Mouse (Mus musculus): ENCODE measurements at regions not wholly inside any gene's neighbourhood (a gene's known extent, or its start where the extent isn't known, plus 50 kb on each side); places are given as distances from the start of the nearest gene placed in this dataset.

GRCm38 (mm10) chr13:72735916-72736315 is 107.3 kb downstream of the Irx2 start:
- H3K4me1 ChIP-seq (ENCODE audit: insufficient read depth, low read length) = no peaks in the 10 kb centered on the region
- ATAC-seq (ENCODE audit: low FRiP score, low TSS enrichment) = no peak
- H3K27ac ChIP-seq (ENCODE audit: low read length) = no peak overlapping the region
- peaks cover 3% of the 10 kb centered on the region; the same call in 1 of the 2 replicates for H3K27me3 ChIP-seq (ENCODE audit: insufficient read depth, low read length)
- H3K9ac ChIP-seq (replicated peaks; ENCODE audit: low read length) = no peak overlapping the region
- no peak overlapping the region for H3K4me2 ChIP-seq (replicated peaks; ENCODE audit: low read depth, low read length)
- 67% methylated on average over 8 of the region's 8 CpGs for WGBS
- H3K9me3 ChIP-seq (ENCODE audit: low read length) = no peaks in the 10 kb centered on the region
- H3K4me3 ChIP-seq (ENCODE audit: low read length) = no peak overlapping the region
- no peaks in the 10 kb centered on the region for H3K36me3 ChIP-seq (ENCODE audit: insufficient read depth, low read length)

- H3K27me3 ChIP-seq (ENCODE audit: insufficient read depth, low read length) = 0 out of 2 replicates have a peak, but pooled peaks cover 3% of the 10 kb centered on the region
- no peak overlapping the region for H3K9ac ChIP-seq (replicated peaks; ENCODE audit: low read length)
- H3K4me2 ChIP-seq (replicated peaks; ENCODE audit: low read depth, low read length) = no peak overlapping the region
- H3K27ac ChIP-seq (ENCODE audit: low read length) = no peak overlapping the region
- H3K4me3 ChIP-seq (ENCODE audit: low read length) = no peak overlapping the region
- ATAC-seq (ENCODE audit: low FRiP score, low TSS enrichment) = no peak
- no peaks in the 10 kb centered on the region for H3K9me3 ChIP-seq (ENCODE audit: low read length)
- WGBS = 73% methylated on average over 8 of the region's 8 CpGs
- H3K36me3 ChIP-seq (ENCODE audit: insufficient read depth, low read length) = no peaks in the 10 kb centered on the region
- no peaks in the 10 kb centered on the region for H3K4me1 ChIP-seq (ENCODE audit: insufficient read depth, low read length)
These were observed 108.4 kb downstream of the Irx2 start for GRCm38 (mm10) chr13:72736992-72737391.

GRCm38 (mm10) chr13:72747187-72747586 is 118.6 kb downstream of the Irx2 start:
- WGBS = 83% methylated on average over 3 of the region's 3 CpGs

GRCm38 (mm10) chr13:72755036-72755435 is 126.4 kb downstream of the Irx2 start:
- no peaks in the 10 kb centered on the region for H3K27me3 ChIP-seq (ENCODE audit: insufficient read depth, low read length)
- H3K9ac ChIP-seq (replicated peaks; ENCODE audit: low read length) = no peak overlapping the region
- H3K4me2 ChIP-seq (replicated peaks; ENCODE audit: low read depth, low read length) = no peak overlapping the region
- H3K4me1 ChIP-seq (ENCODE audit: insufficient read depth, low read length) = no peaks in the 10 kb centered on the region
- no peak overlapping the region for H3K27ac ChIP-seq (ENCODE audit: low read length)
- H3K36me3 ChIP-seq (ENCODE audit: insufficient read depth, low read length) = no peaks in the 10 kb centered on the region
- no peak for ATAC-seq (ENCODE audit: low FRiP score, low TSS enrichment)
- no peaks in the 10 kb centered on the region for H3K9me3 ChIP-seq (ENCODE audit: low read length)
- 93% methylated on average over 4 of the region's 4 CpGs for WGBS
- no peak overlapping the region for H3K4me3 ChIP-seq (ENCODE audit: low read length)

More at GRCm38 (mm10) chr13:72747187-72747586, 118.6 kb downstream of the Irx2 start:
- no peak overlapping the region for H3K27ac ChIP-seq (ENCODE audit: low read length)
- no peak overlapping the region for H3K9ac ChIP-seq (replicated peaks; ENCODE audit: low read length)
- ATAC-seq (ENCODE audit: low FRiP score, low TSS enrichment) = no peak
- no peaks in the 10 kb centered on the region for H3K4me1 ChIP-seq (ENCODE audit: insufficient read depth, low read length)
- no peak overlapping the region for H3K4me3 ChIP-seq (ENCODE audit: low read length)
- H3K9me3 ChIP-seq (ENCODE audit: low read length) = no peaks in the 10 kb centered on the region
- peaks cover 4% of the 10 kb centered on the region for H3K27me3 ChIP-seq (ENCODE audit: insufficient read depth, low read length)
- H3K36me3 ChIP-seq (ENCODE audit: insufficient read depth, low read length) = no peaks in the 10 kb centered on the region
- no peak overlapping the region for H3K4me2 ChIP-seq (replicated peaks; ENCODE audit: low read depth, low read length)

- Histone ChIP-seq H3K27me3 (ENCODE audit: insufficient read depth, low read length) (no peaks in the 10 kb centered on the region; the same call in 1 of the 2 replicates), H3K27ac (ENCODE audit: low read length) (no peak overlapping the region), H3K4me1 (ENCODE audit: insufficient read depth, low read length) (no peaks in the 10 kb centered on the region), H3K9me3 (ENCODE audit: low read length) (no peaks in the 10 kb centered on the region), H3K9ac (replicated peaks; ENCODE audit: low read length) (no peak overlapping the region), H3K4me2 (replicated peaks; ENCODE audit: low read depth, low read length) (no peak overlapping the region), H3K36me3 (ENCODE audit: insufficient read depth, low read length) (no peaks in the 10 kb centered on the region), H3K4me3 (ENCODE audit: low read length) (no peak overlapping the region)
- WGBS = 75% methylated on average over 5 of the region's 5 CpGs
- ATAC-seq (ENCODE audit: low FRiP score, low TSS enrichment) = no peak
These were observed 133.9 kb downstream of the Irx2 start for GRCm38 (mm10) chr13:72762481-72762880.

GRCm38 (mm10) chr13:72763337-72763736 is 134.7 kb downstream of the Irx2 start:
- Histone ChIP-seq H3K36me3 (ENCODE audit: insufficient read depth, low read length) (no peaks in the 10 kb centered on the region), H3K4me1 (ENCODE audit: insufficient read depth, low read length) (no peaks in the 10 kb centered on the region), H3K9me3 (ENCODE audit: low read length) (no peaks in the 10 kb centered on the region), H3K27me3 (ENCODE audit: insufficient read depth, low read length) (no peaks in the 10 kb centered on the region; the same call in 1 of the 2 replicates), H3K4me3 (ENCODE audit: low read length) (no peak overlapping the region), H3K27ac (ENCODE audit: low read length) (no peak overlapping the region), H3K9ac (replicated peaks; ENCODE audit: low read length) (no peak overlapping the region), H3K4me2 (replicated peaks; ENCODE audit: low read depth, low read length) (no peak overlapping the region)
- WGBS = 61% methylated on average over 4 of the region's 4 CpGs
- no peak for ATAC-seq (ENCODE audit: low FRiP score, low TSS enrichment)

GRCm38 (mm10) chr13:72767306-72767705 is 138.7 kb downstream of the Irx2 start:
- H3K4me2 ChIP-seq (replicated peaks; ENCODE audit: low read depth, low read length) = no peak overlapping the region
- no peak overlapping the region for H3K27ac ChIP-seq (ENCODE audit: low read length)
- no peak overlapping the region for H3K9ac ChIP-seq (replicated peaks; ENCODE audit: low read length)
- H3K36me3 ChIP-seq (ENCODE audit: insufficient read depth, low read length) = no peaks in the 10 kb centered on the region
- ATAC-seq (ENCODE audit: low FRiP score, low TSS enrichment) = no peak
- H3K9me3 ChIP-seq (ENCODE audit: low read length) = no peaks in the 10 kb centered on the region
- H3K4me1 ChIP-seq (ENCODE audit: insufficient read depth, low read length) = no peaks in the 10 kb centered on the region
- H3K27me3 ChIP-seq (ENCODE audit: insufficient read depth, low read length) = no peaks in the 10 kb centered on the region; the same call in 1 of the 2 replicates
- WGBS = 31% methylated on average over 5 of the region's 5 CpGs
- no peak overlapping the region for H3K4me3 ChIP-seq (ENCODE audit: low read length)

- Histone ChIP-seq H3K36me3 (ENCODE audit: insufficient read depth, low read length) (no peaks in the 10 kb centered on the region), H3K9ac (replicated peaks; ENCODE audit: low read length) (no peak overlapping the region), H3K27ac (ENCODE audit: low read length) (no peak overlapping the region), H3K27me3 (ENCODE audit: insufficient read depth, low read length) (no peaks in the 10 kb centered on the region; the same call in 1 of the 2 replicates), H3K4me2 (replicated peaks; ENCODE audit: low read depth, low read length) (no peak overlapping the region), H3K4me1 (ENCODE audit: insufficient read depth, low read length) (no peaks in the 10 kb centered on the region), H3K4me3 (ENCODE audit: low read length) (no peak overlapping the region), H3K9me3 (ENCODE audit: low read length) (peaks cover 3% of the 10 kb centered on the region; the same call in 1 of the 2 replicates)
- WGBS = 60% methylated on average over 12 of the region's 12 CpGs
- ATAC-seq (ENCODE audit: low FRiP score, low TSS enrichment) = no peak
These were observed 140.5 kb downstream of the Irx2 start for GRCm38 (mm10) chr13:72769007-72769595.

- Histone ChIP-seq H3K9ac (replicated peaks; ENCODE audit: low read length) (no peak overlapping the region), H3K4me3 (ENCODE audit: low read length) (no peak overlapping the region), H3K9me3 (ENCODE audit: low read length) (no peaks in the 10 kb centered on the region), H3K27ac (ENCODE audit: low read length) (no peak overlapping the region), H3K27me3 (ENCODE audit: insufficient read depth, low read length) (no peaks in the 10 kb centered on the region), H3K4me1 (ENCODE audit: insufficient read depth, low read length) (no peaks in the 10 kb centered on the region), H3K36me3 (ENCODE audit: insufficient read depth, low read length) (no peaks in the 10 kb centered on the region), H3K4me2 (replicated peaks; ENCODE audit: low read depth, low read length) (no peak overlapping the region)
- ATAC-seq (ENCODE audit: low FRiP score, low TSS enrichment) = no peak
- WGBS = 44% methylated on average over 7 of the region's 7 CpGs
These were observed 154.6 kb downstream of the Irx2 start for GRCm38 (mm10) chr13:72783026-72783726.

- no peak overlapping the region for H3K4me2 ChIP-seq (replicated peaks; ENCODE audit: low read depth, low read length)
- no peak for ATAC-seq (ENCODE audit: low FRiP score, low TSS enrichment)
- H3K36me3 ChIP-seq (ENCODE audit: insufficient read depth, low read length) = no peaks in the 10 kb centered on the region
- H3K27me3 ChIP-seq (ENCODE audit: insufficient read depth, low read length) = no peaks in the 10 kb centered on the region
- H3K27ac ChIP-seq (ENCODE audit: low read length) = no peak overlapping the region
- 53% methylated on average over 6 of the region's 6 CpGs for WGBS
- H3K4me1 ChIP-seq (ENCODE audit: insufficient read depth, low read length) = no peaks in the 10 kb centered on the region
- no peak overlapping the region for H3K4me3 ChIP-seq (ENCODE audit: low read length)
- no peak overlapping the region for H3K9ac ChIP-seq (replicated peaks; ENCODE audit: low read length)
- no peaks in the 10 kb centered on the region for H3K9me3 ChIP-seq (ENCODE audit: low read length)
These were observed 155.1 kb downstream of the Irx2 start for GRCm38 (mm10) chr13:72783727-72784070.
